Mouse (Mus musculus) CH12.LX (cell line): ENCODE measurements around the gene Rnf6. TPM values are rescaled to one million over a fixed set of nuclear protein-coding genes. Genes with fewer than 3 reads are reported as not detected.

Experiments used
- DNase-seq: peaks from one replicate; pipeline ENCODE4 v3.0.0-alpha.2; 2013; ENCODE audit errors: extremely low read depth
- H3K27ac ChIP-seq: 2 replicates; pipeline ENCODE4 v1.5.1; 2012; ENCODE audit warnings: low read depth, mild to moderate bottlenecking, control low read depth, moderate library complexity; ENCODE audit not compliant: insufficient read depth
- H3K27me3 ChIP-seq: replicated peaks from 2 replicates; pipeline ENCODE3; 2012; ENCODE audit warnings: inconsistent platforms
- H3K36me3 ChIP-seq, 2 experiments: replicated peaks in 1 of 2; 2 replicates each; pipeline versions ENCODE3 to v1.6.1; 2012; ENCODE audit warnings: inconsistent platforms in 1 of 2, low read length in 1 of 2, mild to moderate bottlenecking in 1 of 2, mixed read lengths in 1 of 2, moderate library complexity in 1 of 2; ENCODE audit not compliant: control insufficient read depth in 1 of 2, insufficient read depth in 1 of 2
- H3K4me1 ChIP-seq, 2 experiments: 2 replicates each; pipeline ENCODE4 v1.6.1; 2012; ENCODE audit warnings: inconsistent platforms in 1 of 2, moderate library complexity in 1 of 2; ENCODE audit not compliant: insufficient read depth in 2 of 2, control insufficient read depth in 1 of 2
- H3K4me2 ChIP-seq: 2 replicates; pipeline ENCODE4 v1.6.1; 2012; ENCODE audit warnings: low read depth, mild to moderate bottlenecking, control low read depth; ENCODE audit not compliant: poor library complexity, insufficient read depth, severe bottlenecking
- H3K4me3 ChIP-seq, 3 experiments: fragments of 150-350 bp in 1 of 3; sonication (generic) in 1 of 3; replicated peaks in 1 of 3; 2 replicates each; pipeline versions ENCODE3 to v1.5.1; 2011 to 2012; ENCODE audit warnings: low read depth in 2 of 3, low read length in 2 of 3, mild to moderate bottlenecking in 2 of 3, moderate library complexity in 2 of 3, control low read depth in 1 of 3, improper control_type of control experiment in 1 of 3, inconsistent platforms in 1 of 3, mixed read lengths in 1 of 3; ENCODE audit not compliant: poor library complexity in 1 of 3
- H3K79me2 ChIP-seq: replicated peaks from 2 replicates; pipeline ENCODE4 v1.6.1; 2012; ENCODE audit warnings: mild to moderate bottlenecking, moderate library complexity; ENCODE audit not compliant: control insufficient read depth, poor library complexity, insufficient read depth, severe bottlenecking; ENCODE audit errors: extremely low read depth
- H3K9ac ChIP-seq: 2 replicates; pipeline ENCODE4 v1.6.1; 2012; ENCODE audit warnings: low read depth, mild to moderate bottlenecking, control low read depth, moderate library complexity; ENCODE audit not compliant: insufficient read depth
- H3K9me3 ChIP-seq: replicated peaks from 2 replicates; pipeline ENCODE3; 2012; ENCODE audit warnings: low read length, inconsistent platforms, mixed read lengths
- BHLHE40 ChIP-seq: IDR thresholded peaks from 2 replicates; pipeline ENCODE4 v1.6.1; 2011; ENCODE audit warnings: mild to moderate bottlenecking, low read depth, low read length, improper control_type of control experiment
- CHD1 ChIP-seq: IDR thresholded peaks from 2 replicates; pipeline ENCODE4 v1.6.1; 2012; ENCODE audit warnings: low read depth, low read length, improper control_type of control experiment, inconsistent platforms
- CHD2 ChIP-seq: IDR thresholded peaks from 2 replicates; pipeline ENCODE4 v1.6.1; 2011; ENCODE audit warnings: low read length, improper control_type of control experiment
- CTCF ChIP-seq, 2 experiments: IDR thresholded peaks in 1 of 2; conservative IDR thresholded peaks in 1 of 2; 2 replicates each; pipeline ENCODE4 v1.5.1; 2011 to 2012; ENCODE audit warnings: low read depth in 2 of 2, low read length in 2 of 2, improper control_type of control experiment in 1 of 2, inconsistent platforms in 1 of 2, mild to moderate bottlenecking in 1 of 2, moderate library complexity in 1 of 2
- E2F4 ChIP-seq: IDR thresholded peaks from 2 replicates; pipeline ENCODE4 v1.6.1; 2011; ENCODE audit warnings: low read depth, low read length, improper control_type of control experiment; ENCODE audit not compliant: insufficient replicate concordance
- ELF1 ChIP-seq: IDR thresholded peaks from 2 replicates; pipeline ENCODE4 v1.6.1; 2014; ENCODE audit warnings: low read depth, mild to moderate bottlenecking, inconsistent platforms, low read length, improper control_type of control experiment
- EP300 ChIP-seq: IDR thresholded peaks from 2 replicates; pipeline ENCODE4 v1.6.1; 2011; ENCODE audit warnings: low read length, improper control_type of control experiment
- ETS1 ChIP-seq: conservative IDR thresholded peaks from 2 replicates; pipeline ENCODE4 v1.6.1; 2012; ENCODE audit warnings: low read depth, mild to moderate bottlenecking, inconsistent platforms, low read length, improper control_type of control experiment, moderate library complexity
- GABPA ChIP-seq: IDR thresholded peaks from 2 replicates; pipeline ENCODE4 v1.6.1; 2012; ENCODE audit warnings: low read depth, low read length, improper control_type of control experiment, inconsistent platforms; ENCODE audit not compliant: insufficient replicate concordance
- HCFC1 ChIP-seq: IDR thresholded peaks from 2 replicates; pipeline ENCODE4 v1.6.1; 2012; ENCODE audit warnings: low read depth, mild to moderate bottlenecking, inconsistent platforms, low read length, improper control_type of control experiment
- IRF4 ChIP-seq: IDR thresholded peaks from 2 replicates; pipeline ENCODE4 v1.6.1; 2014; ENCODE audit warnings: low read depth, mild to moderate bottlenecking, inconsistent platforms, low read length, improper control_type of control experiment
- JUN ChIP-seq: IDR thresholded peaks from 2 replicates; pipeline ENCODE4 v1.6.1; 2011; ENCODE audit warnings: low read depth, mild to moderate bottlenecking, low read length, improper control_type of control experiment, moderate library complexity; ENCODE audit not compliant: insufficient read depth
- JUND ChIP-seq: conservative IDR thresholded peaks from 2 replicates; pipeline ENCODE4 v1.6.1; 2011; ENCODE audit warnings: low read depth, low read length, improper control_type of control experiment
- KAT2A ChIP-seq: IDR thresholded peaks from 2 replicates; pipeline ENCODE4 v1.6.1; 2012; ENCODE audit warnings: low read length, improper control_type of control experiment, inconsistent platforms; ENCODE audit not compliant: insufficient replicate concordance
- MAFK ChIP-seq: IDR thresholded peaks from 2 replicates; pipeline ENCODE4 v1.6.1; 2011; ENCODE audit warnings: low read length, improper control_type of control experiment; ENCODE audit not compliant: insufficient replicate concordance
- MAX ChIP-seq: IDR thresholded peaks from 2 replicates; pipeline ENCODE4 v1.6.1; 2011; ENCODE audit warnings: low read length, improper control_type of control experiment
- MAZ ChIP-seq: IDR thresholded peaks from 2 replicates; pipeline ENCODE4 v1.6.1; 2012; ENCODE audit warnings: low read depth, mild to moderate bottlenecking, inconsistent platforms, low read length, improper control_type of control experiment, moderate library complexity
- MEF2A ChIP-seq: IDR thresholded peaks from 2 replicates; pipeline ENCODE4 v1.6.1; 2014; ENCODE audit warnings: low read depth, mild to moderate bottlenecking, inconsistent platforms, low read length, improper control_type of control experiment, borderline replicate concordance
- MXI1 ChIP-seq: IDR thresholded peaks from 2 replicates; pipeline ENCODE4 v1.6.1; 2011; ENCODE audit warnings: mild to moderate bottlenecking, low read depth, low read length, improper control_type of control experiment
- MYC ChIP-seq: IDR thresholded peaks from 2 replicates; pipeline ENCODE4 v1.6.1; 2011; ENCODE audit warnings: low read depth, mild to moderate bottlenecking, improper control_type of control experiment, low read length
- NELFE ChIP-seq: IDR thresholded peaks from 2 replicates; pipeline ENCODE4 v1.6.1; 2011; ENCODE audit warnings: low read depth, low read length, improper control_type of control experiment
- NRF1 ChIP-seq: IDR thresholded peaks from 2 replicates; pipeline ENCODE4 v1.6.1; 2014; ENCODE audit warnings: low read depth, mild to moderate bottlenecking, inconsistent platforms, low read length, improper control_type of control experiment, moderate library complexity
- PAX5 ChIP-seq: IDR thresholded peaks from 2 replicates; pipeline ENCODE4 v1.6.1; 2012; ENCODE audit warnings: low read length, inconsistent platforms, mixed read lengths
- POLR2A ChIP-seq: IDR thresholded peaks from 2 replicates; pipeline ENCODE4 v1.6.1; 2011; ENCODE audit warnings: low read depth, mild to moderate bottlenecking, improper control_type of control experiment, low read length
- POLR2AphosphoS2 ChIP-seq: IDR thresholded peaks from 2 replicates; pipeline ENCODE4 v1.6.1; 2011; ENCODE audit warnings: low read depth, low read length, improper control_type of control experiment
- RAD21 ChIP-seq: IDR thresholded peaks from 2 replicates; pipeline ENCODE4 v1.6.1; 2011; ENCODE audit warnings: low read depth, mild to moderate bottlenecking, low read length, improper control_type of control experiment, moderate library complexity
- RCOR1 ChIP-seq: conservative IDR thresholded peaks from 2 replicates; pipeline ENCODE4 v1.6.1; 2012; ENCODE audit warnings: low read depth, mild to moderate bottlenecking, inconsistent platforms, low read length, improper control_type of control experiment
- SIN3A ChIP-seq: IDR thresholded peaks from 2 replicates; pipeline ENCODE4 v1.6.1; 2012; ENCODE audit warnings: low read length, improper control_type of control experiment, inconsistent platforms
- SMC3 ChIP-seq: IDR thresholded peaks from 2 replicates; pipeline ENCODE4 v1.6.1; 2011; ENCODE audit warnings: low read depth, low read length, improper control_type of control experiment
- TBP ChIP-seq: conservative IDR thresholded peaks from 2 replicates; pipeline ENCODE4 v1.6.1; 2011; ENCODE audit warnings: low read depth, low read length, improper control_type of control experiment
- TCF12 ChIP-seq: IDR thresholded peaks from 2 replicates; pipeline ENCODE4 v1.6.1; 2014; ENCODE audit warnings: low read depth, mild to moderate bottlenecking, inconsistent platforms, low read length, improper control_type of control experiment
- UBTF ChIP-seq: IDR thresholded peaks from 2 replicates; pipeline ENCODE4 v1.6.1; 2012; ENCODE audit warnings: low read depth, mild to moderate bottlenecking, inconsistent platforms, low read length, improper control_type of control experiment, moderate library complexity
- USF1 ChIP-seq: IDR thresholded peaks from 2 replicates; pipeline ENCODE4 v1.6.1; 2014; ENCODE audit warnings: low read depth, mild to moderate bottlenecking, inconsistent platforms, low read length, improper control_type of control experiment
- USF2 ChIP-seq: conservative IDR thresholded peaks from 2 replicates; pipeline ENCODE4 v1.6.1; 2011; ENCODE audit warnings: low read depth, low read length, improper control_type of control experiment
- ZC3H11A ChIP-seq: IDR thresholded peaks from 2 replicates; pipeline ENCODE4 v1.6.1; 2012; ENCODE audit warnings: low read depth, mild to moderate bottlenecking, inconsistent platforms, low read length, improper control_type of control experiment
- ZKSCAN1 ChIP-seq: IDR thresholded peaks from 2 replicates; pipeline ENCODE4 v1.6.1; 2012; ENCODE audit warnings: low read depth, inconsistent platforms, low read length, improper control_type of control experiment, borderline replicate concordance
- ZMIZ1 ChIP-seq: IDR thresholded peaks from 2 replicates; pipeline ENCODE4 v1.6.1; 2012; ENCODE audit warnings: low read depth, mild to moderate bottlenecking, inconsistent platforms, low read length, improper control_type of control experiment
- ZNF384 ChIP-seq: IDR thresholded peaks from 2 replicates; pipeline ENCODE4 v1.6.1; 2012; ENCODE audit warnings: low read depth, low read length, improper control_type of control experiment, inconsistent platforms
- dilution Hi-C: fragments of 300-500 bp; cut with MboI; formaldehyde crosslinking; loops from 2 replicates; pipeline ENCODE4 v1.14.3; 2020; ENCODE audit warnings: low sequenced_read_pairs; ENCODE audit not compliant: extremely low pct_unique_long_range_greater_than_20kb, extremely low pct_ligation_motif_present
- in situ Hi-C: fragments of 300-500 bp; cut with MboI; formaldehyde crosslinking; loops from 3 replicates; pipeline ENCODE4 v1.14.3; 2019; ENCODE audit warnings: low sequenced_read_pairs, low pct_ligation_motif_present, low pct_unique_long_range_greater_than_20kb, mixed read lengths
- polyA plus RNA-seq: library from polyadenylated mRNA; unstranded; fragments of >175 nt; gene quantifications from 2 replicates; pipeline ENCODE4 v1.2.1, GENCODE M21; 2012; ENCODE audit warnings: low read depth; ENCODE audit not compliant: insufficient read length
- total RNA-seq, 2 experiments: library from RNA; depleted of rRNA; stranded (reverse); fragments of 300-350 nt in 1 of 2; fragments of >200 nt in 1 of 2; gene quantifications; 2 replicates each; pipeline ENCODE4 v1.2.3; 2012 to 2014

The Rnf6 gene
- total and polyA plus RNA-seq, 3 experiments, result 15.9 to 22.7 (median 20.7) TPM

DNA sequence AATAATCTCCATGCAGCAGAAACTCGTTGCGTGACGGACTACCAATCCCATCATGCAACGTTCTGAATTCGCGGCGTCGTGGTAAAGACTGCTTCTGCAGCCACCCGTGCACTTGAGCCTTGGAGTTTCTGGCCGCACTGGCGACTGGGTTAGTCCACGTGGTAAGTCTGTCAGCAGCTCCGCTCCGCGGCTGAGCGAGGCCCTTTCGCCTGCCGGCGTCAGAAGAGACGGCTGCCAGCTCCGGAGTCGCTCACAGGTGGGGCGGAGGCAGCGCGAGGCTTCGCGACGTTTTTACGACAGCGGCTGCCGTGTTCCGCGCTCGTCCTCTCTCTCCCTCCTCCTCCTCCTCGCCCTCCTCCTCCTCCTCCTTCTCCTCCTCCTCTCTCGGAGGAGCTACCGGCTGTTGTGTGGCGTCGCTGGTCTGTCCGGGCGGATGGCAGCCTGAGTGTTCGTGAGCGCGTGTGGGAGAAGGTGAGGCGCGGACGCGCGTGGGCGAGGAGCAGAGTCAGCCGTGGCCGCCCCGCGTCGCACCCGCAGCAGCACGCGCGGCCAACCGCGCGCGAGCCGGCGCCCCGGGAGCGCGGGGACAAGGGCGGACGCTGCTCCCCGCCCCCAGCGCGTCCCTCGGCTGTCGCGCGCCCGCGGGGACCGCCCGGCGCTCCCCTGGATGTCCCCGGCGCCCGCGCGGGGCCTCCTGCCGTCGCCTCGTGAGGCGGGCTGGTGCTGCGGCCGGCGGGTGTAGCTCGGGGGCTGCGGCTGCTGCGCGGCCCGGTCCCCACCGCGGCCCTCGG lies 9.7 kb upstream of the Rnf6 start, which contains the start of gene Cdk8:
Cdk8 (plus strand) TSS at position 367 of the 791 bp plus-strand sequence.
- Histone ChIP-seq H3K27me3 (no peaks in the 10 kb centered on the region), H3K4me2 (peak within 1 kb of the TSS; percentile 60), H3K4me1 (peaks cover 0 to 24% of the 10 kb centered on the region in 2 experiments; a peak in 1 of 4 replicates), H3K9me3 (no peaks in the 10 kb centered on the region), H3K4me3 (peak within 1 kb of the TSS; percentile 68 to 93 (median 82)), H3K9ac (peak within 1 kb of the TSS; percentile 65), H3K79me2 (peaks cover 35% of the 10 kb centered on the region), H3K36me3 (peaks cover 6 to 7% of the 10 kb centered on the region in 2 experiments), H3K27ac (peak within 1 kb of the TSS; percentile 84)
- peak; percentile 9; the same call in 1 of the 2 replicates for TF ChIP-seq GABPA
- no peak for TF ChIP-seq CTCF (conservative IDR thresholded peaks at IDR 0.05 in 1 of 2, IDR thresholded peaks at IDR 0.05 in 1 of 2; ENCODE audit: low read depth in 2 of 2, low read length in 2 of 2)
- TF ChIP-seq JUND, result no peak
- TF ChIP-seq JUN, result no peak
- TF ChIP-seq SMC3, result no peak
- peak; percentile 30 for TF ChIP-seq BHLHE40
- peak; percentile 83 for TF ChIP-seq POLR2A
- TF ChIP-seq MAFK, result no peak
- TF ChIP-seq ZKSCAN1, result no peak
- no peak for TF ChIP-seq ZNF384
- peak; percentile 79 for TF ChIP-seq TBP
- peak; percentile 84 for TF ChIP-seq HCFC1
- TF ChIP-seq UBTF, result no peak
- TF ChIP-seq TCF12, result peak; percentile 91
- TF ChIP-seq CHD2, result peak; percentile 73
- TF ChIP-seq EP300, result no peak; the same call in 1 of the 2 replicates
- TF ChIP-seq PAX5, result no peak
- TF ChIP-seq USF1, result peak; percentile 39
- peak; percentile 84 for TF ChIP-seq SIN3A
- TF ChIP-seq USF2, result no peak
- TF ChIP-seq RCOR1, result no peak
- TF ChIP-seq MXI1, result peak; percentile 96
- TF ChIP-seq MYC, result peak; percentile 97
- TF ChIP-seq MAX, result peak; percentile 96
- peak; percentile 42; the same call in 1 of the 2 replicates for TF ChIP-seq MEF2A
- peak; percentile 59 for TF ChIP-seq ZMIZ1
- no peak for TF ChIP-seq E2F4
- peak; percentile 82; the same call in 1 of the 2 replicates for TF ChIP-seq MAZ
- peak; percentile 60; the same call in 1 of the 2 replicates for TF ChIP-seq POLR2AphosphoS2
- TF ChIP-seq NELFE, result peak; percentile 86
- TF ChIP-seq IRF4, result 0 out of 2 replicates have a peak, but pooled peaks have one; percentile 56
- TF ChIP-seq ELF1, result peak; percentile 63
- no peak; the same call in 1 of the 2 replicates for TF ChIP-seq RAD21
- 0 out of 2 replicates have a peak, but pooled peaks have one; percentile 31 for TF ChIP-seq ETS1
- no peak for TF ChIP-seq CHD1
- TF ChIP-seq KAT2A, result peak; percentile 85; the same call in 1 of the 2 replicates
- TF ChIP-seq ZC3H11A, result no peak
- TF ChIP-seq NRF1, result peak; percentile 56; the same call in 1 of the 2 replicates
- in situ Hi-C loops (no loop called here), dilution Hi-C loops (no loop called here)
- DNase-seq, result peak; percentile 95
